Mouse (Mus musculus) heart, embryonic 11.5 days (tissue): Measurements from ENCODE around the gene Trabd2b. TPM values are rescaled to one million over a fixed set of nuclear protein-coding genes. Genes with fewer than 3 reads are reported as not detected.

Experiments
- ATAC-seq: fragments of 200-750 bp; cut with Nextera tagmentation; replicated peaks from 2 replicates; pipeline ENCODE4 v1.8.0; 2017; ENCODE audit warnings: moderate library complexity; ENCODE audit not compliant: insufficient number of reproducible peaks, low FRiP score, low TSS enrichment
- H3K27ac ChIP-seq: fragments of 300-500 bp; sonication (generic); 2 replicates; pipeline ENCODE4 v1.5.1; 2014; ENCODE audit warnings: mild to moderate bottlenecking, low read depth, low read length
- H3K27me3 ChIP-seq: fragments of 300-500 bp; sonication (generic); 2 replicates; pipeline ENCODE4 v1.6.1; 2014; ENCODE audit warnings: mild to moderate bottlenecking, low read length, mixed read lengths; ENCODE audit not compliant: control insufficient read depth, insufficient read depth
- H3K36me3 ChIP-seq: fragments of 300-500 bp; sonication (generic); 2 replicates; pipeline ENCODE4 v1.6.1; 2014; ENCODE audit warnings: mild to moderate bottlenecking, low read length, moderate library complexity, mixed read lengths; ENCODE audit not compliant: control insufficient read depth, insufficient read depth
- H3K4me1 ChIP-seq: fragments of 300-500 bp; sonication (generic); 2 replicates; pipeline ENCODE4 v1.6.1; 2014; ENCODE audit warnings: low read length; ENCODE audit not compliant: control insufficient read depth, insufficient read depth
- H3K4me2 ChIP-seq: fragments of 300-500 bp; sonication (generic); 2 replicates; pipeline ENCODE4 v1.6.1; 2014; ENCODE audit warnings: mild to moderate bottlenecking, moderate library complexity
- H3K4me3 ChIP-seq: fragments of 300-500 bp; sonication (generic); 2 replicates; pipeline ENCODE4 v1.5.1; 2014; ENCODE audit warnings: low read depth, low read length
- H3K9ac ChIP-seq: fragments of 300-500 bp; sonication (generic); 2 replicates; pipeline ENCODE4 v1.6.1; 2014; ENCODE audit warnings: mild to moderate bottlenecking, low read depth, low read length, moderate library complexity
- H3K9me3 ChIP-seq: fragments of 300-500 bp; sonication (generic); replicated peaks from 2 replicates; pipeline ENCODE4 v1.6.1; 2016; ENCODE audit warnings: low read length; ENCODE audit not compliant: control insufficient read depth
- WGBS: fragments of 180-500 bp; shearing (Covaris S2); extraction: QIAGEN DNeasy Blood & Tissue Kit; methylation state at CpG from one replicate; pipeline ENCODE4 v1.1.7; 2014; ENCODE audit not compliant: insufficient replicate concordance; 5-methylcytosine and 5-hydroxymethylcytosine counted together
- polyA plus RNA-seq: library from polyadenylated mRNA; unstranded; fragments of >200 nt; fragmentation: Nextera tagmentation; extraction: Ambion mirVana; gene quantifications from 2 replicates; pipeline ENCODE4 v1.2.1, GENCODE M21; 2014

The Trabd2b gene
- polyA plus RNA-seq, 1 experiment from 2014 or later = 1.5 TPM

- Histone ChIP-seq H3K27me3 (peaks cover 17% of the 10 kb centered on the region; the same call in 1 of the 2 replicates), H3K4me1 (0 out of 2 replicates have a peak, but pooled peaks cover 4% of the 10 kb centered on the region), H3K9me3 (no peaks in the 10 kb centered on the region), H3K4me3 (no peak overlapping the region), H3K27ac (no peak overlapping the region), H3K36me3 (no peaks in the 10 kb centered on the region), H3K9ac (no peak overlapping the region), H3K4me2 (no peak overlapping the region)
- no peak for ATAC-seq
- WGBS = 62% methylated on average over 7 of the region's 7 CpGs
Measured at GRCm38 (mm10) chr4:114435381-114435780, 28.9 kb downstream of the Trabd2b start.

GRCm38 (mm10) chr4:114438764-114439163 is 32.2 kb downstream of the Trabd2b start:
- ATAC-seq = no peak
- Histone ChIP-seq H3K4me1 (0 out of 2 replicates have a peak, but pooled peaks cover 4% of the 10 kb centered on the region), H3K4me2 (no peak overlapping the region), H3K9me3 (no peaks in the 10 kb centered on the region), H3K9ac (no peak overlapping the region), H3K27me3 (peaks cover 13% of the 10 kb centered on the region; the same call in 1 of the 2 replicates), H3K4me3 (no peak overlapping the region), H3K27ac (no peak overlapping the region), H3K36me3 (no peaks in the 10 kb centered on the region)
- 56% methylated on average over 2 of the region's 2 CpGs for WGBS

DNA sequence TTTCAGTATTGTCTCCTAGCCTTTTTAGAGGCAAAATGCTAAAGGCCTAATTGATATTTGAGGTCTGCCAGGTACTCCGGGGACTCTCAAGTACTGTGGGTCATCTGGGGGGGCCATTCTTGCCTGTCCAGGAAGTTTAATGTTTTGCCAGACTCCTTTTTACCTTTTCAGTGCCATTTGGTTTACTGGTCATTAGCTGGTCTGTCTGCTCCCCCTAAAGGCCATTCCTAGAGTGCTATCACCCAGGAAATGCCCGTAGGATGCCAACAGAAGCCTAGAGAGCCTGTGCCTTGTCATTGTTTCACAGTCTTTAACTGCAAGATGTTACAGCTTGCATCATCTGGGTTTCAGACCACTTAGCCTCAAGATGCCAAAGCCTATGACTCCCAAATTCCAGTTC is 35.7 kb downstream of the Trabd2b start:
- no peak for ATAC-seq
- Histone ChIP-seq H3K27me3 (peaks cover 18% of the 10 kb centered on the region), H3K9ac (no peak overlapping the region)

DNA sequence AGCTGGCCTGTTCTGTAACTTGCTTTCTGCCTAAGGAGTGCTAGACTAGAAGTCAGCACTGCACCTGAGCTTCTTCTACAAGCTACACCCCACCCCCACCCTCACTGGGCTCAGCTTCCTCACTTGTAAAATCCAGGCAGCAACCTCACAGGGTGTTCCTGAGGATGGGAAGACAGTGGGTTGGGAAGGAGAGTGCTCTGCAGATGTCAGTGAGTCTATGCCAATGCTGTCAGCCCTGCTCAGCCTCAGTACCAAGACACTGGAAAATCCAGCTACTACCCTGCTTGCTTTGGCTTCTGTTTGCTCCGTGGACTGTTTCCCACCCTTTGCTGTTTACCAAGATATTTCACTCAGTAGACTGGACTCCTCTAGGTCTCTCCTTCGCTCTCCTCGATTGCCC is 36.1 kb downstream of the Trabd2b start:
- no peak for ATAC-seq
- H3K9ac ChIP-seq = no peak overlapping the region
- no peaks in the 10 kb centered on the region for H3K36me3 ChIP-seq
- no peak overlapping the region for H3K4me3 ChIP-seq
- WGBS = 74% methylated on average over 3 of the region's 3 CpGs
- H3K27ac ChIP-seq = no peak overlapping the region
- no peaks in the 10 kb centered on the region for H3K4me1 ChIP-seq
- H3K27me3 ChIP-seq = peaks cover 19% of the 10 kb centered on the region
- H3K4me2 ChIP-seq = no peak overlapping the region
- H3K9me3 ChIP-seq = no peaks in the 10 kb centered on the region

More for the DNA sequence above, 35.7 kb downstream of the Trabd2b start:
- no peaks in the 10 kb centered on the region for H3K36me3 ChIP-seq
- no peaks in the 10 kb centered on the region for H3K4me1 ChIP-seq
- no peaks in the 10 kb centered on the region for H3K9me3 ChIP-seq
- H3K27ac ChIP-seq = no peak overlapping the region
- no peak overlapping the region for H3K4me2 ChIP-seq
- WGBS = 60% methylated on average over 2 of the region's 2 CpGs
- no peak overlapping the region for H3K4me3 ChIP-seq

GRCm38 (mm10) chr4:114448393-114449052 is 42.0 kb downstream of the Trabd2b start:
- Histone ChIP-seq H3K4me1 (no peaks in the 10 kb centered on the region), H3K9ac (no peak overlapping the region), H3K27ac (no peak overlapping the region), H3K9me3 (no peaks in the 10 kb centered on the region), H3K27me3 (peaks cover 8% of the 10 kb centered on the region), H3K4me2 (no peak overlapping the region), H3K4me3 (no peak overlapping the region), H3K36me3 (no peaks in the 10 kb centered on the region)
- ATAC-seq = no peak
- 86% methylated on average over 9 of the region's 9 CpGs for WGBS

DNA sequence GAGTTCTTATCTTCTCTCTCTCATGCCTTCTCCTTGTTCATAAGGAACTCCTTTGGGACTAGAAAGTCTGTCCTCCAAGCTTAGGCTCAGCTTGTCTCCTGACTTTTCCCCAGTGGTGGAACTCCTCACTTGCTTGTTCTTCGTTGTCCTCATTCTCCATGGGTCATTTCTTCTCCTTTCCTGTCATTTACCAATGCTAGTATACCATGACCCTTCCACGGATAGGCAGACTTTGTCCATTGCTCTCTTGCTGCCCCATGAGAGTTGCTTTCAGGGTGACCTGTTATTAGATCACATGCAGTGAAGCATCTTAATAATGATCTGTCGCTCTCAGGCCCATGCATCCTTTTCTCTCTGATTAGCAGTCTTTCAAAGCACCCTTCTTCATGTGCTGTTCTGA is 46.6 kb downstream of the Trabd2b start:
- no peaks in the 10 kb centered on the region for H3K36me3 ChIP-seq
- no peak overlapping the region for H3K27ac ChIP-seq
- no peaks in the 10 kb centered on the region for H3K9me3 ChIP-seq
- no peaks in the 10 kb centered on the region for H3K4me1 ChIP-seq
- no peak overlapping the region for H3K4me3 ChIP-seq
- no peak overlapping the region for H3K4me2 ChIP-seq
- no peak for ATAC-seq
- WGBS = 68% methylated on average over 3 of the region's 3 CpGs
- H3K9ac ChIP-seq = no peak overlapping the region
- no peaks in the 10 kb centered on the region; the same call in 1 of the 2 replicates for H3K27me3 ChIP-seq

GRCm38 (mm10) chr4:114454016-114454415 is 47.5 kb downstream of the Trabd2b start:
- 80% methylated on average over 4 of the region's 4 CpGs for WGBS
- Histone ChIP-seq H3K9me3 (no peaks in the 10 kb centered on the region), H3K27me3 (no peaks in the 10 kb centered on the region; the same call in 1 of the 2 replicates), H3K4me2 (no peak overlapping the region), H3K27ac (no peak overlapping the region), H3K4me3 (no peak overlapping the region), H3K4me1 (no peaks in the 10 kb centered on the region), H3K9ac (no peak overlapping the region), H3K36me3 (no peaks in the 10 kb centered on the region)
- no peak for ATAC-seq

GRCm38 (mm10) chr4:114454495-114455186 is 48.1 kb downstream of the Trabd2b start:
- H3K4me1 ChIP-seq = peaks cover 2% of the 10 kb centered on the region
- H3K27me3 ChIP-seq = no peaks in the 10 kb centered on the region; the same call in 1 of the 2 replicates
- H3K36me3 ChIP-seq = no peaks in the 10 kb centered on the region
- no peak overlapping the region for H3K4me2 ChIP-seq
- no peak overlapping the region for H3K27ac ChIP-seq
- H3K9ac ChIP-seq = no peak overlapping the region
- H3K9me3 ChIP-seq = no peaks in the 10 kb centered on the region
- H3K4me3 ChIP-seq = no peak overlapping the region
- WGBS = 79% methylated on average over 3 of the region's 3 CpGs
- ATAC-seq = no peak
